Mouse (Mus musculus): ENCODE data around the gene Cops2. TPM values are rescaled to one million over a fixed set of nuclear protein-coding genes. Genes with fewer than 3 reads are reported as not detected.

Cops2 gene
- polyA plus RNA-seq, 1 experiment from 2014 or later = 65.2 TPM

DNA sequence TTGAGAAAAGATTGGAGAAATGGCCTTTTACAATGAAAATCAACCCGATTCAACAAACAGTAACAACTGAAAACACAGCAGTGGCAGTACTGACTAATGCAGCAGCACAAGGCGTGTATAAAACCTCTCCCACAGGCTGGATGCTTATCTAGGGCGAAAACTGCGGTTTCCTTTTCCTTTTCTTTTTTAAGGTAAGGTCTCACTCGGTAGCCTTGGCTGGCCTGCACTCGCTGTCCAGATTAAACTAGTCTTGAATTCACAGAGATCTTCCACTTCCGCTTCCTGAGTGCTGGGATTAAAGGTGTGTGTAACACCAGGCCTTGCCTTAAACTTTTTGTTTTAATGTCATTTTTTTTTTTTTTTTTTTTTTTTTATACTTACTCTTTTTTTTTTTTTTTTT lies 20.8 kb downstream of the Cops2 start:
- Histone ChIP-seq H3K4me2 (ENCODE audit: low read length) (no peak overlapping the region), H3K9me3 (replicated peaks; ENCODE audit: low read length) (no peaks in the 10 kb centered on the region), H3K9ac (ENCODE audit: low read depth, low read length) (no peak overlapping the region), H3K36me3 (ENCODE audit: insufficient read depth, low read length) (peaks cover 46% of the 10 kb centered on the region), H3K4me1 (replicated peaks; ENCODE audit: insufficient read depth, low read length) (no peaks in the 10 kb centered on the region), H3K4me3 (replicated peaks; ENCODE audit: low read depth, low read length) (no peak overlapping the region), H3K27ac (no peak overlapping the region), H3K27me3 (ENCODE audit: insufficient read depth, low read length) (no peaks in the 10 kb centered on the region)
- 93% methylated on average over 7 of the region's 7 CpGs for WGBS
- no peak for TF ChIP-seq CTCF (IDR thresholded peaks at IDR 0.05; ENCODE audit: low read depth)
- ATAC-seq (replicated peaks; ENCODE audit: low FRiP score, low read depth) = no peak
- DNase-seq (ENCODE audit: low spot score) = no peak

DNA sequence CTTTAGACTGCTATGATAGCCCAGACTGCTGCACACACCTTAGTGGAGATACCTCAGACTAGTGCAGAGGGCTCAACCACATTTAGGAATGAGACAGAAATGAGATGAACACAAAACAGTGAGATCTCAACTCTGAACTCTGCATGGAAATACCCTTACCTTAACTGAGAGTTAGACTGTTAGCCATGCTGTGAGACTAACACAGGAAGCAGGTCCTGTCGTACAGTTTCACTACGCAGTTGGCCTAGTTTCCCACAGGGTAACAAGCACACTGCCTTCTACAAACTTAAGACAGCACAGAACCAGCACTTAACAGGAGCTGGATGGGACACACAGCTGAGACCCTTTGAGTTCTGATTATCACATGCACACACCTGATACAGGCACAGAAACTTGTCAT lies 29.0 kb downstream of the Cops2 start:
- TF ChIP-seq CTCF (IDR thresholded peaks at IDR 0.05; ENCODE audit: low read depth) = no peak

DNA sequence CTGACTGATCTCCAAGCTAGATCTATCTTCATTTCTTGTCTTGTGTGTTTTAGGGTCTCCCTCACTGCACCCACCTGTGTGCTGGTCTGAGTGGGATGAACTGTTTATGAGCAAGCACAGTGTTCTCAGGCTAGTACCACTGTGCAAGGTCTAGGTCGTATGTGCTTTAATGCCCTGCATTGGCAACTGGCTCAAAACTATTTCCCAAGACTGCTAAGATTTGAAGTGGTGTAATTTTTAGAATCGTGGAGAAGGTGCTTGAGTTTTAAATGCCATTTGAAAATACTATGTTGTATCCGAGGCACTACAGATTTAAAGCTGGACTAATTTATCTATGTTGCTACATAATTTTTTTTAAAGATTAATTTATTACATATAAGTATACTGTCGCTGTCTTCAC lies 31.0 kb downstream of the Cops2 start:
- H3K4me3 ChIP-seq (replicated peaks; ENCODE audit: low read depth, low read length) = no peak overlapping the region
- WGBS = 84% methylated on average over 4 of the region's 4 CpGs
- H3K27me3 ChIP-seq (ENCODE audit: insufficient read depth, low read length) = no peaks in the 10 kb centered on the region
- H3K4me2 ChIP-seq (ENCODE audit: low read length) = no peak overlapping the region
- DNase-seq (ENCODE audit: low spot score) = no peak
- no peak overlapping the region for H3K9ac ChIP-seq (ENCODE audit: low read depth, low read length)
- TF ChIP-seq CTCF (IDR thresholded peaks at IDR 0.05; ENCODE audit: low read depth) = no peak
- no peak for ATAC-seq (replicated peaks; ENCODE audit: low FRiP score, low read depth)
- H3K36me3 ChIP-seq (ENCODE audit: insufficient read depth, low read length) = peaks cover 19% of the 10 kb centered on the region
- H3K4me1 ChIP-seq (replicated peaks; ENCODE audit: insufficient read depth, low read length) = no peaks in the 10 kb centered on the region
- no peaks in the 10 kb centered on the region for H3K9me3 ChIP-seq (replicated peaks; ENCODE audit: low read length)
- H3K27ac ChIP-seq = no peak overlapping the region

More for the DNA sequence above, 29.0 kb downstream of the Cops2 start:
- peaks cover 34% of the 10 kb centered on the region for H3K36me3 ChIP-seq (ENCODE audit: insufficient read depth, low read length)
- 89% methylated on average over 2 of the region's 2 CpGs for WGBS
- H3K4me2 ChIP-seq (ENCODE audit: low read length) = no peak overlapping the region
- no peaks in the 10 kb centered on the region for H3K27me3 ChIP-seq (ENCODE audit: insufficient read depth, low read length)
- H3K4me3 ChIP-seq (replicated peaks; ENCODE audit: low read depth, low read length) = no peak overlapping the region
- H3K9me3 ChIP-seq (replicated peaks; ENCODE audit: low read length) = no peaks in the 10 kb centered on the region
- no peak overlapping the region for H3K9ac ChIP-seq (ENCODE audit: low read depth, low read length)
- ATAC-seq (replicated peaks; ENCODE audit: low FRiP score, low read depth) (no peak), DNase-seq (ENCODE audit: low spot score) (no peak)
- H3K4me1 ChIP-seq (replicated peaks; ENCODE audit: insufficient read depth, low read length) = no peaks in the 10 kb centered on the region
- H3K27ac ChIP-seq = no peak overlapping the region

DNA sequence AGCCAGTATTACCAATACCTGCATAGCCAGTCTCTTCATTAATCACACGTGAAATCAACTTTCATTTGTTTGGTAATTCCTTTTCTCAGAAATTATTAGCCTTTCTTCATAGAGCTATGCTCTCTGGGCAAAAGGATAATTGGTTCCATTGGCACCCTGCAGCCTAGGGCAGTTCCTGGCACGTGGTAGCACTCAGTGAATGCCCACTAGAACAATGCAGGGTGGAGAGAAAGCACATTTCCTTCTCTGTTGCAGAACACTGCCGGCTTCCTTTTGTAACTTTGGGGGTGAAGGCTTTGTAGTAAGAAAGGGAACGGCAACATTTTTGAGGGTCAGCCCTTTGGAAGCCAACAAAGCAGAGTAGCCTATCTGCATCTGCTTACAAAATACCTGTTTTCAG lies 32.7 kb downstream of the Cops2 start:
- Histone ChIP-seq H3K4me2 (ENCODE audit: low read length) (no peak overlapping the region), H3K9me3 (replicated peaks; ENCODE audit: low read length) (no peaks in the 10 kb centered on the region), H3K36me3 (ENCODE audit: insufficient read depth, low read length) (peaks cover 8% of the 10 kb centered on the region; the same call in 1 of the 2 replicates), H3K27ac (no peak overlapping the region), H3K9ac (ENCODE audit: low read depth, low read length) (no peak overlapping the region), H3K27me3 (ENCODE audit: insufficient read depth, low read length) (no peaks in the 10 kb centered on the region), H3K4me3 (replicated peaks; ENCODE audit: low read depth, low read length) (no peak overlapping the region), H3K4me1 (replicated peaks; ENCODE audit: insufficient read depth, low read length) (no peaks in the 10 kb centered on the region)
- ATAC-seq (replicated peaks; ENCODE audit: low FRiP score, low read depth) = no peak
- no peak for TF ChIP-seq CTCF (IDR thresholded peaks at IDR 0.05; ENCODE audit: low read depth)
- no peak for DNase-seq (ENCODE audit: low spot score)
- WGBS = 71% methylated on average over 4 of the region's 4 CpGs

DNA sequence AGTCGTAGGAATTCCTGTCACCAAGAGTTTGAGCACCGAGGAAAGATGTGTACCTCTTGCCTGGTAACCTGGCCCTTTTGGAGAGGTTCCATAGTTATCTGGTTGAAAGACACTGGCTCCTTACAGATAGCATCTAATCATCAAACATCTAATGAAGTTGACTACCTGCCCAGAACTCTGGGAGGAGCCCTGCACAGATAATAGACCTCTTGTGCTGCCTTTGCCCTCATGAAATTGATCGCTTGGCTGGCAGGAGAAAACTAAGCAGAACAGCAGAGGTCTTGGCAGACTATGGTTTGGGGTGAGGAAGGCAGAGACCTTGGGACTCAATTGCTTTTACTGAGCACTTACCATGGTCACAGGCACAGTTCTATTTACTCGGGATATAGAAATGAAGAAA lies 38.5 kb downstream of the Cops2 start:
- Histone ChIP-seq H3K4me3 (replicated peaks; ENCODE audit: low read depth, low read length) (no peak overlapping the region), H3K36me3 (ENCODE audit: insufficient read depth, low read length) (no peaks in the 10 kb centered on the region), H3K4me1 (replicated peaks; ENCODE audit: insufficient read depth, low read length) (no peaks in the 10 kb centered on the region), H3K4me2 (ENCODE audit: low read length) (no peak overlapping the region), H3K9me3 (replicated peaks; ENCODE audit: low read length) (no peaks in the 10 kb centered on the region), H3K27ac (no peak overlapping the region), H3K27me3 (ENCODE audit: insufficient read depth, low read length) (no peaks in the 10 kb centered on the region), H3K9ac (ENCODE audit: low read depth, low read length) (no peak overlapping the region)
- TF ChIP-seq CTCF (IDR thresholded peaks at IDR 0.05; ENCODE audit: low read depth) = no peak
- DNase-seq (ENCODE audit: low spot score) = no peak
- WGBS = 79% methylated on average over 4 of the region's 4 CpGs
- no peak for ATAC-seq (replicated peaks; ENCODE audit: low FRiP score, low read depth)

DNA sequence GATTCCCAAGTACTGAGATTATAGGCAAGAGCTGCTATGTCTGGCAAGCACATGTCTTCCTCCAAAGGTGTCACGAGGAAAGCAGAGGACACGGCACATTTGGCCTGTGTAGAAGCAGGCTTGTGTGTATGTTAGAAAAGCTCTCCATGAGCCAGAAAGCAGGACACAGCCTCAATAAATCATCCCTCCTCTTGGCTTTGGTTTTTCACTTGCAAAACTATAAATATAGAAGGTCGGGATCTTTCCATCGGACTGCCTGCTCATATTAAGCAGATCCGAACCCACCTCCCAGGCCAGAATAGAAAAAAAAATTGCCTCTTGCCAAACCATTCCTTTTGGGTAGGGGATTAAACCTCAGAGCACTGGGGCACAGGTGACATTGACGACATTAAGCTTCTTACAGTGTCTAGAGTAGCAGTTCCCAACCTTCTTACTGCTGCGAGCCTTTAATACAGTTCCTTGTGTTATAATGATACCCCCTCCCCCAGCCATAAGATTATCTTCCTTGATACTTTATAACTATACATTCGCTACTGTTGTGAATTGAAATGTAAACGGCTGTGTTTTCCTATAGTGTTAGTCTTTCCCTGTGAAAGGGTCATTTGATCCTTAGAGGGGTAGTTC lies 44.9 kb downstream of the Cops2 start:
- Histone ChIP-seq H3K4me2 (ENCODE audit: low read length) (no peak overlapping the region), H3K9ac (ENCODE audit: low read depth, low read length) (no peak overlapping the region), H3K4me1 (replicated peaks; ENCODE audit: insufficient read depth, low read length) (no peaks in the 10 kb centered on the region), H3K4me3 (replicated peaks; ENCODE audit: low read depth, low read length) (no peak overlapping the region), H3K27me3 (ENCODE audit: insufficient read depth, low read length) (no peaks in the 10 kb centered on the region), H3K27ac (no peak overlapping the region), H3K9me3 (replicated peaks; ENCODE audit: low read length) (no peaks in the 10 kb centered on the region), H3K36me3 (ENCODE audit: insufficient read depth, low read length) (no peaks in the 10 kb centered on the region)
- no peak for ATAC-seq (replicated peaks; ENCODE audit: low FRiP score, low read depth)
- TF ChIP-seq CTCF (IDR thresholded peaks at IDR 0.05; ENCODE audit: low read depth) = no peak
- whole genome bisulfite sequencing = 46% methylated on average over 9 of the region's 9 CpGs
- peak; percentile 18 for DNase-seq (ENCODE audit: low spot score)

DNA sequence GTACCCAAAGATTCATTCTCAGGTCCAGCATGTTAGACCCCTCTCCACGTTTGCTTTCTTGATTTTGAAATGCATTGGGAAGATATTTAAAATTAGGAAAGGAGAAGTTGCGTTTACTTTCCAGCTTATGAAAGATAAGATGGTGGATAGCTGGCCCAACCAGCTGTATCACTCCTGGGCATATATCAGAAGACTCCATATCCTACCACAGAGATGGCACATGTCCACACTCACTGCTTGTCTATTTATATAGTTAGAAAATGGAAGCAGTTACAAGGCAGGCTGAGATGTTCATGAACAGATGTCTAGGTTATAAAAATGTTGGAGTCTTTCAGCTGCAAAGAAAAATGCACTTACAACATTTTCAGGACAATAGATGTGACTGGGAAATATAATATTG lies 47.6 kb downstream of the Cops2 start:
- Histone ChIP-seq H3K4me2 (ENCODE audit: low read length) (no peak overlapping the region), H3K4me3 (replicated peaks; ENCODE audit: low read depth, low read length) (no peak overlapping the region), H3K27me3 (ENCODE audit: insufficient read depth, low read length) (no peaks in the 10 kb centered on the region), H3K27ac (no peak overlapping the region), H3K9ac (ENCODE audit: low read depth, low read length) (no peak overlapping the region), H3K4me1 (replicated peaks; ENCODE audit: insufficient read depth, low read length) (no peaks in the 10 kb centered on the region), H3K9me3 (replicated peaks; ENCODE audit: low read length) (no peaks in the 10 kb centered on the region), H3K36me3 (ENCODE audit: insufficient read depth, low read length) (no peaks in the 10 kb centered on the region)
- 77% methylated on average over 2 of the region's 2 CpGs for WGBS
- ATAC-seq (replicated peaks; ENCODE audit: low FRiP score, low read depth) = no peak
- TF ChIP-seq CTCF (IDR thresholded peaks at IDR 0.05; ENCODE audit: low read depth) = no peak
- DNase-seq (ENCODE audit: low spot score) = no peak

All from kidney, postnatal 0 days (tissue).